Mouse (Mus musculus): ENCODE results near the gene Gnas.

DNA sequence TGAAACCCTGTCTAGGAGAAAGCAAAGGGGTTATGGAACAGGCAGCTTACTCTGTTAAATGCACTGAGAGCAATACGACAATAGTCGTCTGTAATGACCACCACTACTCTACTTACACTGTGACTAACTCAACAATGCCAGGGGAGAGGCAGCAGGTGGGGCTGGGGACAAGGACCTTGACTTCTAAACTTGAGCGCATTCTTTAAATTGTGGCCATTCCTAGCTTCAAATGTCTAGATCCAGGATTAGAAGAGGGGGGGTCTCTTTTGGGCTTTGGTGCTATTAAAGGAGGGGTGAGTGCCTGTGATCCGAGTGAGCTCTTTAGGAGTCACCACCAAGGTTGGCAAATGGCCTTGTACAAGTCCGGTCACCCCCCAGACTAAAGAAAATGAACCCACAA lies 11.0 kb upstream of the Gnas start:
- TF ChIP-seq CTCF (IDR thresholded peaks at IDR 0.05; ENCODE audit: low read depth) (no peak), EP300 (IDR thresholded peaks at IDR 0.05; ENCODE audit: low read depth) (no peak)
